Mouse (Mus musculus) embryonic facial prominence, embryonic 15.5 days (tissue): ENCODE data around the gene Cela3a. TPM values are rescaled to one million over a fixed set of nuclear protein-coding genes. Genes with fewer than 3 reads are reported as not detected.

Experiments used
- polyA plus RNA-seq: library from polyadenylated mRNA; unstranded; fragments of >200 nt; fragmentation: Nextera tagmentation; extraction: Ambion mirVana; gene quantifications from 2 replicates; pipeline ENCODE4 v1.2.1, GENCODE M21; 2015

The Cela3a gene
- polyA plus RNA-seq, 1 experiment from 2014 or later: not detected

Other genes starting within 250 kb of the Cela3a start
- gene Wnt4, start 132.3 kb downstream of the Cela3a start, polyA plus RNA-seq: 11.6 and 12.9 TPM in 2 replicates
- gene Cdc42, start 52.1 kb downstream of the Cela3a start, polyA plus RNA-seq: 672 and 685 TPM in 2 replicates
- not detected in 2 replicates for gene Cela3b, start 20.7 kb upstream of the Cela3a start, polyA plus RNA-seq
- not detected in 2 replicates for gene 1700013G24Rik, start 43.5 kb upstream of the Cela3a start, polyA plus RNA-seq
- 48.5 and 49.1 TPM in 2 replicates for gene Hspg2, start 59.0 kb upstream of the Cela3a start, polyA plus RNA-seq
- 0.75 and 1.1 TPM in 2 replicates for gene Ldlrad2, start 164.8 kb upstream of the Cela3a start, polyA plus RNA-seq
- 70.6 and 71.4 TPM in 2 replicates for gene Usp48, start 184.0 kb upstream of the Cela3a start, polyA plus RNA-seq